ENCODE assay signal across 8 mouse cellular contexts in the genomic region with DNA sequence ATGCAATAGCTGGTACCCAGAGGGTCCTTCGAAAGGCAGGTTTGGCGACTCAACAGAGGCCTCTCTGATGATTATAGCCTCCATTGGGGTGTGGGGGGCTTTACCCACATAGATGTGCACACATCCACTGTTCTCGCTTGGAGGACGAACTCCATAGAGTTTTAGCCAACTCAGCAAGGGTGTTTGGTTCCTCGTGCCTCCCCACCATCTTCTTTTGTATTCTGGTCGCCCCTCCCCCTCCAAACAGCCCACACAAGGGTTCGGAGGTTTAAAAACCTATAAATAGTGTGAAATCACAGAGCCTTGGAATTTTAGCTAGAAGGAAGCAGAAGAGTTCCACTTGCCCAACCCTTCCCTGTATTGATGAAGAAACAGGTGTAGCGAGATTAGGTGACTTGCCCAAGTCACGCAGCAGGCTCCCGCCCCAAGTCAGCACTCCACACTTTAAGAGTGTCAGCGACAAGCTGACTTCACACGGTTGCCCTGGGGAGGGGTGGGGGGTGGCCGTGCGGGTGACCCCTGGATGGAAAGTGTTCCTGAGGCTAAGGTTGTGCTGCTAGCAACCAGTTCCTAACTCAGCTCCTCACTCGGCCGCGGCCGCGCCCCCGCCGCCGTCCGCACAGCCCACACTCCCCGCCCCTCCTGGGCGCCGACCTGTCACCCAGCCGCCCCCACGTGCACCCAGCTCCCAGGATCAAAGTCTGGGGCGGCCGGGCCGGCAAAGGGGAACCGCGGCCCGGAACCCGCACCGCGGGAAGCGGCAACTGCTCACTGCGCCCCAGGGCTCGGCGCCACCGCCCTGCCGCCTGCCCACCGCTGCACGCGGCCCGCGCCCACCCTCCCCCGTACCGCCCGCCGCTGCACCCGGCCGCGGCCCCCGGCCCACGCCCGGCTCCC. TPM values are rescaled to one million over a fixed set of nuclear protein-coding genes. Genes with fewer than 3 reads are reported as not detected.
DNase-seq lines count a peak whose midpoint lies in the region; ATAC-seq and TF ChIP-seq lines count a peak whose summit lies in the region.

No protein-coding gene starts in this region.

- H3K79me2 ChIP-seq in CH12.LX (replicated peaks; ENCODE audit: control insufficient read depth, extremely low read depth, insufficient read depth, poor library complexity, severe bottlenecking) = 0 out of 2 replicates have a peak, but pooled peaks cover 2% of the 10 kb centered on the region

- H3K27ac ChIP-seq in CH12.LX (ENCODE audit: insufficient read depth, low read depth) = no peak overlapping the region
- 0 out of 2 replicates have a peak overlapping the region, but pooled peaks have one; percentile 55 for H3K27ac ChIP-seq in cortical plate, adult 2 months (ENCODE audit: insufficient read depth, low read length)
- H3K27ac ChIP-seq in hindbrain, embryonic 13.5 days = no peak overlapping the region
- H3K27ac ChIP-seq in limb, embryonic 15.5 days = peak overlapping the region; percentile 75
- peak overlapping the region; percentile 69; the same call in 1 of the 2 replicates for H3K27ac ChIP-seq in midbrain, embryonic 16.5 days (ENCODE audit: low read length)

- in situ Hi-C loops in CH12.LX (cut with MboI; ENCODE audit: low pct_ligation_motif_present, low pct_unique_long_range_greater_than_20kb, low sequenced_read_pairs) = no loop called here

- no peaks in the 10 kb centered on the region for H3K9me3 ChIP-seq in CH12.LX (replicated peaks; ENCODE audit: low read length)
- no peaks in the 10 kb centered on the region for H3K9me3 ChIP-seq in hindbrain, embryonic 13.5 days
- no peaks in the 10 kb centered on the region for H3K9me3 ChIP-seq in limb, embryonic 15.5 days
- no peaks in the 10 kb centered on the region for H3K9me3 ChIP-seq in midbrain, embryonic 16.5 days (replicated peaks; ENCODE audit: control insufficient read depth, low read length, poor library complexity, severe bottlenecking)

- dilution Hi-C loops in CH12.LX (cut with MboI; ENCODE audit: extremely low pct_ligation_motif_present, extremely low pct_unique_long_range_greater_than_20kb, low sequenced_read_pairs) = no loop called here

- no peak for TF ChIP-seq RAD21 in CH12.LX (IDR thresholded peaks at IDR 0.05; ENCODE audit: low read depth, low read length)

- peaks cover 10 to 21% of the 10 kb centered on the region in 2 experiments for H3K36me3 ChIP-seq in CH12.LX (replicated peaks in 1 of 2; ENCODE audit: control insufficient read depth in 1 of 2, insufficient read depth in 1 of 2, low read length in 1 of 2)
- H3K36me3 ChIP-seq in hindbrain, embryonic 13.5 days = peaks cover 10% of the 10 kb centered on the region
- H3K36me3 ChIP-seq in limb, embryonic 15.5 days = peaks cover 9% of the 10 kb centered on the region
- H3K36me3 ChIP-seq in midbrain, embryonic 16.5 days (ENCODE audit: control insufficient read depth, insufficient read depth, low read length) = peaks cover 7% of the 10 kb centered on the region

- H3K4me2 ChIP-seq in CH12.LX (ENCODE audit: insufficient read depth, low read depth, poor library complexity, severe bottlenecking) = peak overlapping the region; percentile 92
- H3K4me2 ChIP-seq in hindbrain, embryonic 13.5 days = peak overlapping the region; percentile 93
- peak overlapping the region; percentile 96 for H3K4me2 ChIP-seq in limb, embryonic 15.5 days
- peak overlapping the region; percentile 89 for H3K4me2 ChIP-seq in midbrain, embryonic 16.5 days (ENCODE audit: low read length)

- TF ChIP-seq POLR2A in CH12.LX (IDR thresholded peaks at IDR 0.05; ENCODE audit: low read depth, low read length) = peak; percentile 39; the same call in 1 of the 2 replicates
- TF ChIP-seq POLR2A in cortical plate, adult 2 months (IDR thresholded peaks at IDR 0.05; ENCODE audit: extremely low read depth, insufficient read depth, low read length) = no peak

- H3K4me1 ChIP-seq in CH12.LX (ENCODE audit: control insufficient read depth in 1 of 2, insufficient read depth in 2 of 2) = peaks cover 12 to 37% of the 10 kb centered on the region in 2 experiments
- H3K4me1 ChIP-seq in cortical plate, adult 2 months (ENCODE audit: control insufficient read depth, insufficient read depth, low read length) = peaks cover 6% of the 10 kb centered on the region
- peaks cover 39% of the 10 kb centered on the region for H3K4me1 ChIP-seq in hindbrain, embryonic 13.5 days (replicated peaks)
- peaks cover 35% of the 10 kb centered on the region for H3K4me1 ChIP-seq in limb, embryonic 15.5 days
- peaks cover 30% of the 10 kb centered on the region for H3K4me1 ChIP-seq in midbrain, embryonic 16.5 days (ENCODE audit: control insufficient read depth, insufficient read depth, low read length)

- no peak for TF ChIP-seq CTCF in CH12.LX (conservative IDR thresholded peaks at IDR 0.05 in 1 of 2, IDR thresholded peaks at IDR 0.05 in 1 of 2; ENCODE audit: low read depth in 2 of 2, low read length in 2 of 2)
- TF ChIP-seq CTCF in cortical plate, adult 2 months (IDR thresholded peaks at IDR 0.05; ENCODE audit: extremely low read depth, insufficient read depth, low read length) = no peak

- ATAC-seq in frontal cortex, adult (ENCODE audit: low TSS enrichment) = no peak
- ATAC-seq in hindbrain, embryonic 13.5 days (ENCODE audit: low FRiP score) = peak; percentile 71
- peak; percentile 57 for ATAC-seq in limb, embryonic 15.5 days (ENCODE audit: insufficient number of reproducible peaks, low FRiP score, low TSS enrichment, low read depth)
- peak; percentile 64 for ATAC-seq in midbrain, embryonic 16.5 days

- peaks cover 10% of the 10 kb centered on the region for H3K27me3 ChIP-seq in CH12.LX (replicated peaks)
- H3K27me3 ChIP-seq in hindbrain, embryonic 13.5 days = no peaks in the 10 kb centered on the region
- no peaks in the 10 kb centered on the region for H3K27me3 ChIP-seq in limb, embryonic 15.5 days
- H3K27me3 ChIP-seq in midbrain, embryonic 16.5 days (ENCODE audit: control insufficient read depth, insufficient read depth, low read depth, low read length) = no peaks in the 10 kb centered on the region

- WGBS in hindbrain, embryonic 13.5 days = 4% methylated on average over 50 of the region's 58 CpGs
- WGBS in limb, embryonic 15.5 days = 5% methylated on average over 43 of the region's 58 CpGs
- WGBS in midbrain, embryonic 16.5 days = 6% methylated on average over 24 of the region's 58 CpGs

- peak overlapping the region; percentile 38 to 73 (median 63) for H3K4me3 ChIP-seq in CH12.LX (replicated peaks in 1 of 3; ENCODE audit: low read depth in 2 of 3, low read length in 2 of 3, poor library complexity in 1 of 3)
- H3K4me3 ChIP-seq in cortical plate, adult 2 months (ENCODE audit: insufficient read depth, low read length) = peak overlapping the region; percentile 77
- H3K4me3 ChIP-seq in hindbrain, embryonic 13.5 days = peak overlapping the region; percentile 88
- peak overlapping the region; percentile 86 for H3K4me3 ChIP-seq in limb, embryonic 15.5 days
- H3K4me3 ChIP-seq in midbrain, embryonic 16.5 days (ENCODE audit: low read depth, low read length) = peak overlapping the region; percentile 95

- no peak for TF ChIP-seq EP300 in CH12.LX (IDR thresholded peaks at IDR 0.05; ENCODE audit: low read length)

- H3K9ac ChIP-seq in CH12.LX (ENCODE audit: insufficient read depth, low read depth) = peak overlapping the region; percentile 72
- H3K9ac ChIP-seq in hindbrain, embryonic 13.5 days = peak overlapping the region; percentile 84
- H3K9ac ChIP-seq in limb, embryonic 15.5 days = peak overlapping the region; percentile 83
- peak overlapping the region; percentile 81 for H3K9ac ChIP-seq in midbrain, embryonic 16.5 days (ENCODE audit: low read depth, low read length)

- peak; percentile 24 to 44 for DNase-seq in frontal cortex, postnatal 10 days (ENCODE audit: low spot score in 2 of 2)
- DNase-seq in CH12.LX (ENCODE audit: extremely low read depth) = no peak
- DNase-seq in frontal cortex, postnatal 14 days (ENCODE audit: low spot score in 2 of 2) = no peak

TF ChIP-seq in CH12.LX, 34 proteins besides CTCF, POLR2A, EP300 and RAD21:
- no peak for TF ChIP-seq ZC3H11A (IDR thresholded peaks at IDR 0.05; ENCODE audit: low read depth, low read length)
- TF ChIP-seq CHD2 (IDR thresholded peaks at IDR 0.05; ENCODE audit: low read length) = 0 out of 2 replicates have a peak, but pooled peaks have one; percentile 31
- peak; percentile 13; the same call in 1 of the 2 replicates for TF ChIP-seq UBTF (IDR thresholded peaks at IDR 0.05; ENCODE audit: low read depth, low read length)
- no peak; the same call in 1 of the 2 replicates for TF ChIP-seq BHLHE40 (IDR thresholded peaks at IDR 0.05; ENCODE audit: low read depth, low read length)
- 0 out of 2 replicates have a peak, but pooled peaks have one; percentile 5 for TF ChIP-seq ZMIZ1 (IDR thresholded peaks at IDR 0.05; ENCODE audit: low read depth, low read length)
- peak; percentile 92 for TF ChIP-seq MXI1 (IDR thresholded peaks at IDR 0.05; ENCODE audit: low read depth, low read length)
- no peak for TF ChIP-seq MAZ (IDR thresholded peaks at IDR 0.05; ENCODE audit: low read depth, low read length)
- no peak for TF ChIP-seq MEF2A (IDR thresholded peaks at IDR 0.05; ENCODE audit: borderline replicate concordance, low read depth, low read length)
- peak; percentile 52; the same call in 1 of the 2 replicates for TF ChIP-seq SIN3A (IDR thresholded peaks at IDR 0.05; ENCODE audit: low read length)
- TF ChIP-seq ZNF384 (IDR thresholded peaks at IDR 0.05; ENCODE audit: low read depth, low read length) = no peak
- TF ChIP-seq JUND (conservative IDR thresholded peaks at IDR 0.05; ENCODE audit: low read depth, low read length) = no peak
- no peak for TF ChIP-seq ZKSCAN1 (IDR thresholded peaks at IDR 0.05; ENCODE audit: borderline replicate concordance, low read depth, low read length)

RNA-seq across cellular contexts. Expression of gene Slc30a1, which starts 0.7 kb away (rescaled TPM):
- 4.5 and 4.6 TPM in 2 replicates for total RNA-seq in CH12.LX (2012; rRNA removed)
- 8.9 and 9.4 TPM in 2 replicates for total RNA-seq in CH12.LX (2014; rRNA removed)
- 12.7 and 15.8 TPM in 2 replicates for polyA plus RNA-seq in CH12.LX (2012; ENCODE audit: insufficient read length, low read depth)
- 18.5 and 18.6 TPM in 2 replicates for polyA plus RNA-seq in cortical plate, adult 2 months (2012; rRNA removed)
- 2.3 and 2.8 TPM in 2 replicates for polyA plus RNA-seq in hindbrain, embryonic 13.5 days (2015; fragmentation: Nextera tagmentation; extraction: Ambion mirVana)
- polyA plus RNA-seq in limb, embryonic 15.5 days (2015; fragmentation: Nextera tagmentation; extraction: Ambion mirVana) = 3.4 and 4.0 TPM in 2 replicates
- 2.3 and 2.8 TPM in 2 replicates for polyA plus RNA-seq in midbrain, embryonic 16.5 days (2015; fragmentation: Nextera tagmentation; extraction: Ambion mirVana)

Comparison
In these comparisons a context has a peak if more than half of its experiments do, and no peak if none do; other contexts are left out.
1. DNase-seq: peak in frontal cortex, postnatal 10 days (2 of 2); none in CH12.LX (single experiment) and frontal cortex, postnatal 14 days (0 of 2).
2. H3K27ac ChIP-seq: peak in cortical plate, adult 2 months (single experiment), limb, embryonic 15.5 days (single experiment) and midbrain, embryonic 16.5 days (single experiment); none in CH12.LX (single experiment) and hindbrain, embryonic 13.5 days (single experiment).
3. Peak in every context shown above with its lines, with median percentiles within 50 percentile points of each other: H3K4me2 ChIP-seq, H3K4me3 ChIP-seq and H3K9ac ChIP-seq.